Mouse (Mus musculus): ENCODE data around the gene Ubox5. TPM values are rescaled to one million over a fixed set of nuclear protein-coding genes. Genes with fewer than 3 reads are reported as not detected.

Ubox5 gene
- total RNA-seq, 2 experiments from 2014 or later = 7.4 to 8.2 TPM

DNA sequence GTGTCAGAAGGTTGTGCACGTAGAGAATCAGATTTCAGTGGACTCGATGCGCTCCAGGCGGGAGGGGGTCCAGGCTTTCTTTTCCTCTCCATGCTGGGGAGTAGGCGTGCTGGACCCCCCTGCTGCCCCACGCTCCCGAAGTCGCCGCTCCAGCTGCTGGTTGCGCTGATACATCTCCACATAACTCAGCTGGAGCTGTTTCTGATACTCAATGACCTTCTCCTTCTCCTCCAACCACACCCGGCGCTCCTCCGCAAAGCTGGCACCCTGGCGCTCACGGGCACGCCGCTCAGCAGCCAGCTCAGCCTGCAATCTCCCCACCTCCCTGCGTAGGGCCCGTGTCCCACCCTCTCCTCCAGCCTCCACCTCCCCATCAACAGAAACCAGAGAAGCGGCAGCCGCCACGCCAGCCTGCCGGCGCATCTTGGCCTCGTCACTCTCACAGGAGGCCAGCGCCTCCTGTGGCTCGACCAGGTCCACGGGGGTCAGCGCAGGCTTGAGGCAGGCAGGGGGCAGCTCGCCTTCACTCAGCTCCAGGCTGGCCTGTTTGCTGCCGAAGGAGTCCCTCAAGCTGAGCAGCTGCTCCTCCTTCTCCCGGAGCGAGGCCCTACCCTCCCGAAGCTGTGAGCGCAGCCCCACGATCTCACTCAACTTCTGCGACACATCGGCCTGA is 5.0 kb upstream of the Ubox5 start:
- no peak for DNase-seq (ENCODE audit: low spot score in 2 of 2)

DNA sequence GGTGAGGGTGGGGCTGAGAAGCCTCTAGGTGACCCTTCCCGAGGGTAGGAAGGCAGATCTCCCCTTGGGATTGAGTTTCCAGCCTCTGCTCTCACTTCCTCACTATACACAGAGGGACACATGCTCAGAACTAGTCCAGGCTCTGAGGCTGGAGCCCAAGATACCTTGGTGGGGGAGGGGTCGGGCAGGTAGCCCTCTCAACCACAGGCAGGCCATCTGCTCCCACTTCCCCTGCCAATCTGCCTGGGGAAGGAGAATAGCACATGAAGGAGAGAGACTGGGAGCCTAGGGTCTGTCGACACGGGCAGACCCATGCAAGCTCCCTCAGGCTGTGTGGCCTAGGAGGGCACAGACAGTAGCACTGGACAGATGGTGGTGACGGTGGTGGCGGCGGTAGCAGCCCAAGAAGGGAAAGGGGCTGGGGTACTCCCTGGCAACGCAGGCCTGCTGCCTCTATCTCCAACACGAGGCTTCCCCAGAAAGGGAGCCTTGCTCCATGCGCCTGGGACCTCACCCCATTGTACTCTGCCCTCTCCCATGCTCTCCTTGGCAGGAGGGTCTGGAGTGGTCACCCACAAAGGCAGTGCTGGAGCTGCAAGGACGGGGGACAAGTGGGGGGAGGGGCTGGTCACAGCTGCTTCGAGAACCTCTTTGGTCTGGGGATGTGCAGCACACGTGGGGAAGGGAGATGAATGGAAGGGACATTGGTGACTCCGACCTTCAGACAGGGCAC is 4.3 kb upstream of the Ubox5 start:
- no peak for DNase-seq (ENCODE audit: low spot score in 2 of 2)

DNA sequence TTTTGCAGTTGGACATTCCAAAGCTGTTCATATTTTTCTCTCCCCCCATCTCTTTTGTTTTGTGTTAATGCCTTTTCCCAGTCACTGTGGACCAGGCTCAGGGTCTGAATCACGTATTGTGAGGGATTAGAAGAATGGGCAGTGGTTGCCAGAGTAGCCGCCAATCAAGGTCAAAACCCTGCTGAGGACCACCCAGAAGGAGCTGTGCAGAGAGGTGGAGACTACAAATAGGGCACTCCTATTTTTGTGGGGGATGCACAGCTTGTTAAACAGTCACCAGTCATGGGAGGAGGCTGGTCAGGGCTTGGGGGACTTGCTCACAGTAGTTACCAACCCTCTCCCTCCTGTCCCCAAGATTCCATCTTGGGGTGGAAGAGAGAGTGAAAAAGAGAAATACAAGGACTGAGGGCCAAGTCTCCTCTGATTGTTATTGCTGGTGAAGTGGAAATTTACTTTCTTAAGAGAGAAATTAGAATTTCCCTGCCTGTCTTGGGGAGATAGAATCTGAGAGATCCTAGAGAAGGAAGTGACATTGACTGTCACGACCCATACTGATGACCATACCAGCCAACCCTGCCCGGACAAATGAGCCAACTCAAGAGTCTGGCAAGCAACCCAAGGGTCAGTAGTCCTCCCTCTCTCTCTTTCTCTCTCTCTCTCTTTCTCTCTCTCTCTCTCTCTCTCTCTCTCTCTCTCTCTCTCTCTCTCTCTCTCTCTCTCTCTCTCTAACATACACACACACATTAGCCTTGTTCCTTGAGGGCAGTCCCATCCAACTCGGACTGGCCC is 3.2 kb upstream of the Ubox5 start:
- DNase-seq (ENCODE audit: low spot score in 2 of 2) = no peak

DNA sequence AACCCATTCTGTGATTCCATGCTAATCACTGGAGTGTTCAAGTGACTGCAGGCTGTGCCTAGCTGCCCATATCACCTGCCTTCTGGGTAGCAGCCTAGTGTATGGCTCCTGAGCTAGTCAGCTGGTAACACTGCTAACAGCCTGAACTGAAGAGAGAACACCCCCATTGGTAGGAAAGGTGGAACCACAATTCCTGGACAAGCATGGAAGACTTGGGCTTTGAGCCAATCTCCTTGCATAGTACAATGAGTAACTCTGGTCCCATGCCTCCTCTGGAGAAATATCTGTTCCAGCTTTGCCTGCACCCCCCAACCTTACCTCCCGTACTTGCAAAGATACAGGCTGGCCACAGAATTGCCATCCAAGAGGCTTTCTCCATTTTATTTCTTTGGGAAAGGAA is 2.6 kb upstream of the Ubox5 start:
- no peak for DNase-seq (ENCODE audit: low spot score in 2 of 2)

DNA sequence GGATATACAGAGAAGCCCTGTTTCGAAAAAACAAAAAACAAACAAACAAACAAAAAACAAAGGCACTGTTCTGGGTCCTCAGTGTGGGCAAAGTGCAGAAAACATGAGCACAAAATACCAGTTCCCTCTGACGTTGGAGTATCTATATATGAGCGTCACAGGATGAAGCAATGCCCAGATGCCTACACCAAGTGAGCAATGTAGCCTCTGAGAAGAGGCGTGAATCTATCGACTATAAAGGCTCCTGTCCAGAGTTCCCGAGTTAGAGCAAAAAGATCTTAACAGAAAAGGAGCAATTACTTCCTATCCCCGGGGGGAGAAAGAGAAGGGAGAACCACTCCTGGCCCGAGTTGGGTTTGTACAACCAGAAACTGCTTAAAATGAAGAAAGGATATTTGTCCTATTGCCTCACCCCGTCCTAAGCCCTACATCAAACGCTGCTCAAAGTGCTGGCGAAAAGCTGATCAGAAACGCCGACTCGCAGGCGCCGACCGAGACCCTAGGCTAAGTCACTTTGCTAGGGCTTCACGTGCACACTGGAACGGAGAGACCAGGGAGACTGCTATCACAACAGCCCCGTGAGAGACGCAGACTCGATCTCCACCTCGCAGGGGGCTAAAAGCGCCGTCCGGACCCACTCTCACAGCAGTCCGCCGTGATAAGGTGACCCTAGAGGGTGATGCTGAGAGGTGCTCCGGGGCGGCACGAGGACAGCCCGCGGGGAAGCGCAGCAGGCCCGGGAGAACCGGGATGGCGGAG is 579 bp downstream of the Ubox5 start:
- no peak for DNase-seq (ENCODE audit: low spot score in 2 of 2)

DNA sequence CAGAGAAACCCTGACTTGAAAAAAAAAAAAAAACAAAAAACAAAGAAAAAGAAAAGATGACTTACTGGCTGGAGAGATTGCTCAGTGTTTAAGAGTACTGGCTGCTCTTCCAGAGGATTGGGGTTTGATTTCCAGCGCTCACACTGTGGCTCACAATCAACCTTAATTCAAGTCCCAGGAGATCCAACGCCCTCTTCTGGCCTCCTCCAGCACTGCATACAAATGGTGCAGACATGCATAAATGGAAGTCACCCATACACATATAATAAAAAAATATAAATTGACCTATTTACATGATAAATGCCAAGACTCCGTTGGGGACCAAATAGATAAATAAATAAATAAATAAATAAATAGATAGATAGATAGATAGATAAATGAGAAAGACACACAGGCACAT is 1.4 kb downstream of the Ubox5 start:
- DNase-seq (ENCODE audit: low spot score in 2 of 2) = no peak

DNA sequence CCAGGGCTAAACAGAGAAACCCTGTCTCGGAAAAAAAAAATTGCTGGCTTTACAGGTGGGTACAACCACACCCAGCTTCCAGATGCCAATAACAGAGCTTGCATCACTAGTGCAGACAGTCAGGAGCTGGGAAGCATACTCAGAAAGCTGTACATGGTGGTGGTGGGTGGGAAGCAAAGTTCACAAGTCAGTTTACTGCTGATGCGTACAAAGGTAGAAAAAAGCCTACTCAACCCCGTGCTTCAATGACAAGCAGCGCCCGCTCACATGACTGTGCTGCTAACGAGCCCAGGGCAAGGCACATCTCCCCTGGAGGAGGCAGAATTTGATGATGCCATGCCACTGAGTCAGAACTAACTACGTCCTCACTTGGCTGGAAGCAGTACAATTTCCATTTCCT is 10.9 kb downstream of the Ubox5 start:
- no peak for DNase-seq (ENCODE audit: low spot score in 2 of 2)

DNA sequence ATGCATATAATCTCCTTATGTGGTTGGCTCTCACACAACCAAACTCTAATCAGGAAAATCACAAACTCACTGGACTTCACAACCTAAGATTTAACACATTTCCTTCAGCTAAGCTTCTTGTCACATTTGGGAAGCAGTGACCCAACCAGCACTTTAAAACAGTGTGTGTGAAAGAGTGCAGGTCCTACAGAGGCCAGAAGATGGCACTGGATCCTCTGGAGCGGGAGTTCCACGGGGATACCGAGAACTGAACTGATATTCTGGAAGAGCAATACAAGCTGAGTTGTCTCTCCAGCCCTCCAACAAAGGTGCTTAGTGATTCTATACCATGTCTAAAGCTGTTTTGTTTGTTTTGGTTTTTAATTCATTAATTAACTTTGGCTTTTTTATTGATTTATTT is 16.7 kb downstream of the Ubox5 start:
- no peak for DNase-seq (ENCODE audit: low spot score in 2 of 2)

DNA sequence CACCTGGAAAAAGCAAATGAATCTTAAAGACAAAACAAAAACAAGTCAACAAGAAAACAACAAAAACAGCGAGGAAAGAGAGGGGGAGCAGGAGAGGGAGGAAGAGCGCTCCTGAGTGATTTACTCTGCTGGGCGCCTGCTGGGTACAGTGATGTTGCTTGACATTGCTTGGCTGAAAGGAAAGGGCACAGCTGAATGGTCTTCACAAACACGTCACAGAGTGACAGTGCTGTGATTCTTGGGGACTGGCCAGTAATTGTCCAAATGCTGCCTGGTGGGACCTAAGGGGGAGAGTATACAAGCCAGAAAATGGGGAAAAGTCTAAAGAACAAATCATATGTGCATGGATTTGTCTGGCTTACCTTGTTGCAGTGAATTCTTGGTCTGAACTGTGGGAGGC is 27.6 kb downstream of the Ubox5 start:
- no peak for DNase-seq (ENCODE audit: low spot score in 2 of 2)

DNA sequence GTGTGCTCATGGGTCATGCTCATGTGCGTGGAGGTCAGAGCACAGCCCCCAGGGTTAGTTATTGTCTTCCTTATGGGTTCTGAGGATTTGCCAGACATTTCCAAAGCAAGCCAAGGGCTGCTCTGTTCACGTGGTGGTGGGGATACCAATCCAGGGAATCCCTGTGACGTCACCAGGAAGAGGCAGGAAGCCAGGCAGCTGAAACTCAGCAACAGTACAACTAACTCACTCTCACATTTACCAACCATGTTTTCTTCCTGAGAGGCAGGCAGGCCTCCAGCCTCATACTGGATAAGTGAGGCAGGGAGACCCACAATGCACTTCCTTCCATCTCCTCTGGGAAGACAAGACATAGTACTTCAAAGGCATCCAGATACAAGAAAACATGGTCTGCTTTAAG is 31.4 kb downstream of the Ubox5 start:
- no peak for DNase-seq (ENCODE audit: low spot score in 2 of 2)

DNA sequence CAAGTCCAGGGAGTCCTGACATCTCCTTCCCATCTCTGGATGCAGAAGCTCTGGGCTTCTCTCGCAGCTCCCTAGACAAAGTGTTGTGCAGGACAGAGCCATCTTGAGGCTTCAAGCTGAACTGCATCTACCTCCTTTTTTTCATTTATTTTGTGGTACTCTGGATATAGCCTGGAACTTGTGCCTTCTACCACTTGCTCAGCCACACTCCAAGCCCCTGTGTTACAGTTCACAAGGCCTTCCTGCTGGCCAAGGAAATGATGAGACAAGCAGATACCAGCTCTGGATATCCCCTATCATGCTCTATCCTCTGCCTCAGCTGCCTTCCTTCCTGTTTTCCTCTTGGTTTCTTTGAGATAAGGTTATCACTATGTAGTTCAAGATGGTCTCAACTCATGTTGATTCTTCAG is 32.2 kb downstream of the Ubox5 start:
- peak; percentile 49 to 50 for DNase-seq (ENCODE audit: low spot score in 2 of 2)

DNA sequence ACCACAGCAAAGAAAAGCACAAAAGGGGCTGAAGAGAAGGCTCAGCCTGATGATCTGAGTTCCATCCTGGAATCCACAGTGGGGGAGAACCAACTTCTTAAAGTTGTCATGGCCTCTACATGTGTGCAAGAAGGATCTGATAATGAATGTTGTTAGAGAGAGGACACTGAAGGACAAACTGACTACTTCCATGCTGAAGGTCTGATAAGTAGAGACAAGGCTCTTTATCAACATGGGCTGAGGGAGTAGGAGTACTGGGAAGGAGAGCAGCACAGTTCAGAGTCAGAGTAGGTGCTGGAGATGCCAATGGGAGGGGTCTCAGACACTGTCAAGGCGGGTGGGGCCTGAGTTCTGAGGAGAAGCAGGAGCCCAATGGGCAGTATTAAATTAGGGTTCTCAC is 34.2 kb downstream of the Ubox5 start:
- DNase-seq (ENCODE audit: low spot score in 2 of 2) = no peak

DNA sequence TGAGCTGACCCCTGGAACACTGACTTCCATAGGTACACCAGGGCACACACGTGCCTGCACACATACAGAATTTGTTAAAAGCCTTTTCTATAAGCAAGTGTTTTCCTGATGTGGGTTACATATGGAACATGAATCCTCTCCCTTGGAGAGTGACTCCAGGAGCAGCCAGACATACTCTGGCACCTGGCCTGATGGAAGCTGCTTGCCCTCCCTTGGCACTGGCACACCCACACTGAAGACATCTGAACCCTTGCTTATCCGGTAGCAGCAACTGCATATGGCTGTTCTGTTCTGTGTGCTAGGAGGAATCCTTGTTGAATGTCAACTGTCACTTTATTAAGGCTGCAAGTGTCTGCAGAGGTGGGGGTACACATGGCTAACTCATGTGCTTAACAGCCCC is 38.8 kb downstream of the Ubox5 start:
- no peak for DNase-seq (ENCODE audit: low spot score in 2 of 2)

DNA sequence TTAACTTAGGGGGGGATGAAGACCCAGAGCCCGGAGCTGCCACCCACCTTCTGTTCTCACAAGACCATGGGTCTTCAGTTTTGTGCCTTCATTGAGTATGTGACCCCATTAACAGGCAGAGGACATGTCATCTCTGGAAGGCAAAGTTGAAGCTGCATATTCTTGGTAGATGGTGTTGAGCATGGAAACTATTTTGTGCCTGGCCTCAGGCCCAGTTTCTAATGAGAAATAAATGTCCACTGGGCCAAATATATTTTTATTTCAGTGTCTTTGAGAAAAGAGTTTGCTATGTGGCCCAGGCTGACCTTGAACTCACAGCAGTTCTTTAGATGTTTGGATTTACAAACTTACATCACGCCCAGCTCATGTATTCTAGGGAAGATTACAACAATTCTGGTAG is 40.1 kb downstream of the Ubox5 start:
- no peak for DNase-seq (ENCODE audit: low spot score in 2 of 2)

DNA sequence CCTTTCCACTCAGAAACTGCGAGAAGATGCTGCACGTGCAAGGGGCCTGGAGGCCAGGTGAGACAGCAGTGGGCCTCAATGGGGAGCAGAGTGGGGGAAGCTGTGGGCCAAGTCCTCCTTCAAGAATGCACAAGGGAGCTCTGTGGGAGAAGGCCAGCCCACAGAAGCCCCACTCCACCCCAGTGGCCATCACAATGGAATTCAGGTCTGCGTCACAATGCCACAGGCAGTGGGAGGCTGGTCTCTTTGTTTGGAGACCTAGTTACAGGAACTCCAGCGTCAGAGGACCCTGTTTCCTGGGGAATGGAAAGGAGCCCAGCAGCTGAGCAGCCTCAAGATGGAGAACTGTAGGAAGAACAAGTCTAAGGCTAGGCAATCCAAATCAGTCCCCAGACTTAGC is 40.7 kb downstream of the Ubox5 start:
- no peak for DNase-seq (ENCODE audit: low spot score in 2 of 2)

DNA sequence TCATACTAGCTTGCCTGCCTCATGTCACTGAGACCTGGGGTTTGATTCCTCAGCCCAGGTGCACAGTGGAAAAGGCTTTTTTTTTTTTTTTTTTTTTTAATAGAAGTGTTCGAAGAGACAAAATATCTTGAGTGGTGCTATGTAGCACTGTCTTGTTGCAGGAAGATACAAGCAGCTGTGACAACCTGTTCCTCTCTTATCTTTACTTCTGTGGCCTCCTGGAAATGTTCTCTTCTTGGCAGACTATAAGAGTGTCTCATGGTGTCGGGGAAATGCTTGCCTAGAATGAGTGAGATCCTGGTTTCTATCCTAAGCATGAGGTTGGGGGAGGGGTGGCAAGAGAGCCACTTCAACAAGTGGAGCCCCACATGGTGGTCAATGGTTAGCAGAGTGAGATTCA is 41.5 kb downstream of the Ubox5 start:
- no peak for DNase-seq (ENCODE audit: low spot score in 2 of 2)

DNA sequence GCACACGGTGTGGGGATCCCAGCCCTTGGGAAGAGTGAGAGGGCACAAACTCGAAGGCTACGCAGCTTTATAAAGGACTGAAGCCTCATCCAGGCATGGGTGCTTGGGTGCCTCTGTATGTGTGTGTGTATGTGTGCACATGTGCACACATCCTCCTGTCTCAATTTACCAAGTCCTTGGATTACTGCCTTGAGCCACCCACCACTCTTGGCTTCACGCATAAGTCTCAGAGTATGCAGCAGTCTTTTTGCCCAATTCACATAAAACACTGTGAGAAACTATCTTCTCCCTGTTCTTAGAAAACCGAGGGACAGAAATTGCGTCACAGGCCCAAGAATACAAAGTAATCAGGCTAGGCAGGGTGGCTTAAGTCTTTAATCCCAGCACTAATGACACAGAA is 43.8 kb downstream of the Ubox5 start:
- no peak for DNase-seq (ENCODE audit: low spot score in 2 of 2)

DNA sequence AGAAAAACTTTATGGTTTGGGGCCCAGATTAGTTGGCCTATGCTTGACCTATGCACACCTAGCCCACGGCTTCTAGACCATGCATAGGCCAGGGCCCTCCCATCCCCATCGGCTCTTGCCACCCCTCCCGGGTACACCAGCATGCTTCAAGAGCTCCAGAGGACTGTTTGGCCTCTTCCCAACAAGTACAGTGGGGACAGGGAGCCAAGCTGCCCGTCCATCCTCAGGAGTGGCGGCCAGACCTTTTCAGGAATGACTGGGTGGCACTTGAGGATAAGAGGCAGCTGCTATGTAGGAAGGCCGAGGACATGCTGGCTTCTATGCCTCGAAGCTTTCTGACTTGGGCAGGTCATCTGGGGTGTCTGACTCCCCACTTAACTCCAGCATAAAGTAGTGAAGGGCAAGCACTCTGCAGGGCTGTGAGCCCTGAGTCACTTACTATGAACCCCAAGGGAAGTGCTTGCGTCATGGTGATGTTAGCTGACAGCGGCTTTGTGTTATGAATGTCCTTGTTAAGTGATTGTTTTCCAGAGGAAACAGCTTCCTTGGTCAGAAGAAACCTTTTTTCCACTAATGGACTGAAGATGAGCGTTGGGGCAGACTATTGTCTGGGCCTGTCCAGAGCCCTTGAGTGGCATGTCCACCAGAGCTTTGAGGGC is 45.8 kb downstream of the Ubox5 start:
- DNase-seq (ENCODE audit: low spot score in 2 of 2) = no peak

DNA sequence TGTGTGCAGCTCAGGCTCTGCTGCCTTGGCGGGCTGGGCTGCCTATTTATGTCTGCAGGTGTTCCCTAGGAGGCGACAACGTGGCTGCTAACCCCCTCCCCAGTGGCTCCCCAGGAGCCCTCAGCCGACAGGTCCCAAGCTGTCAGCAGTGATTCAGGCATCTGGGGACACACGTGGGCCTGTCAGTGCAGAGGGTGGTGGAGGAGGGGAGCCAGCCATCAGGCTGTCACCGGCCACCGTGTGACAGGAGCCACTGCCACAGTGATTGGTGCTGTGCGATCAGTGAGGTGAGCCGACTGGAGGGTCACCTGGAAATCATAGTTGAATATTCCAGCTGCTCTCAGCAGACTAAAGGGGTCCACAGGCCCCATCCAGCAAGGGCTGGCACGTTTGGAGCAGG is 47.3 kb downstream of the Ubox5 start, which contains the start of gene Avp:
Avp (minus strand) TSS at position 3 of the 400 bp plus-strand sequence.
- DNase-seq (ENCODE audit: low spot score in 2 of 2) = no peak

DNA sequence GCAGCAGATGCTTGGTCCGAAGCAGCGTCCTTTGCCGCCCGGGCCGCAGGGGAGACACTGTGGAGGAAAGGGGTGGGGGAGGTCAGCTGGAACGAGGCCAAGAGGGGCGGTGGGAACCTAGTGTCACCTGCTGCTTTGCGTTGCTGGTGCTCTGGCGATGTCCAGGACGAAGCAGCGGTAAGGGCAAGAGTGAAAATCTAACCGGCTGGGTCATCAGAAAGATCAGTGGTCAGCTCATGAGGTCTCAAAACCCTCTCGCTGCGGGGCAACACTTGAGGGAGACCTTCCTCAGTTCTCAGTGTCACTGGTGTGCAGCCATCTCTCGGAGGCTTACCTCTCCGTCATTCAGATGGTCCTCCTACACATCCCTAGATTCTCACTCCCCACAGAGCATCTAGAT is 48.6 kb downstream of the Ubox5 start:
- DNase-seq (ENCODE audit: low spot score in 2 of 2) = no peak

DNA sequence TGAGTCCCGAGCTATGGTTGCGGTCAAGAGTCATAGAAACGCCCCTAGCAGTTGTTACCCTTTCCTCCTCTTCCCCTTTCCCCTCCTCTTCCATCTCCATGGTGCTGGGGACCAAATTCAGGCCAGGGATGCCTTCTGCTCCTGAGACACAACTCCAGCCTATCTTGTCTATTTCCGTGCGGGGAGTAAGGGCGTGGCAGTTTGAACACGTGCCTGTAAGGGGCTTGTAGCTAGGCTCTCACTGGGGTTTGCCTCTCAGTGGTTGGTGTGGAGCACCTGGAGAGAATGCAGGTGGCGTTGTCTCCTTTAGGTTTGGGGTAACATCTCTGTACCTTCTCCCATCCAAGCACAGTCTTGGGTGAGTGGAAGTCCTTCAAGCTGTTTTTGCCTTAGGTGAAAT is 50.0 kb downstream of the Ubox5 start:
- no peak for DNase-seq (ENCODE audit: low spot score in 2 of 2)

Data from layer of hippocampus, postnatal 10 days (tissue).